21 mouse cellular contexts compared by ENCODE assay signal in the genomic region with DNA sequence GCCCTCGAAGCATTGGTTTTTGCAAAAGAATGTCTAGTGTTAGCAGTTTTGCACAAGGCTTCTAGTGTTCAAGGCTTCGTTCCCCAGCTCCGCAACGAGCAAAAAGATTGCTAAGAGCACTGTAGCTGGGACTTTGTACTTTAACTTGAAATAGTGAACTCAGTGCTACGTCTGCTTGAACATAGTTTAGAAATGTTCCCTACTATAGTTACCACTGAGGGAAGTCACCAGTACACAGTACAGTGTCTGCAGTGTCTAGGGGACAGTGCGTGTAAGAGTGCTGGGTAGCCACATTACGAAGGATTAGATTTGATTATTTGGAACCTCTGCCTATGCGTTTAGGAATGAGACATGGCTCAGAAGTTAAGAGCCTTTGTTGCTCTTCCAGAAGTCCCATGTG.
"Had no signal": no experiment of that assay in that cellular context is flagged by ENCODE, and none has a peak within 500 bp of the region (broad histone marks: within the 10 kb centered on the region; RNA-seq: fewer than 3 reads in every experiment).

No protein-coding gene starts in this region.

- H3K4me2 ChIP-seq: forebrain, embryonic 15.5 days; heart, embryonic 12.5 days; hindbrain, embryonic 13.5 days; hindbrain, embryonic 15.5 days; limb, embryonic 13.5 days; limb, embryonic 15.5 days had no signal

- H3K4me3 ChIP-seq: forebrain, embryonic 15.5 days; heart, embryonic 10.5 days; heart, embryonic 12.5 days; hindbrain, embryonic 13.5 days; hindbrain, embryonic 15.5 days; limb, embryonic 13.5 days; limb, embryonic 15.5 days had no signal

- H3K36me3 ChIP-seq: forebrain, embryonic 15.5 days had no signal

- H3K27me3 ChIP-seq: forebrain, embryonic 15.5 days; heart, embryonic 12.5 days; hindbrain, embryonic 13.5 days; hindbrain, embryonic 15.5 days; limb, embryonic 13.5 days; limb, embryonic 15.5 days had no signal

- ATAC-seq: forebrain, embryonic 15.5 days; forebrain, postnatal 0 days; hindbrain, postnatal 0 days had no signal

- H3K9ac ChIP-seq: forebrain, embryonic 15.5 days; forebrain, postnatal 0 days; heart, embryonic 12.5 days; hindbrain, embryonic 13.5 days; hindbrain, embryonic 15.5 days; limb, embryonic 13.5 days; limb, embryonic 15.5 days; liver, embryonic 14.5 days had no signal

- H3K9me3 ChIP-seq: forebrain, embryonic 15.5 days; heart, embryonic 10.5 days; heart, embryonic 12.5 days; hindbrain, embryonic 13.5 days; hindbrain, embryonic 15.5 days; limb, embryonic 13.5 days; limb, embryonic 15.5 days had no signal

- H3K4me1 ChIP-seq: forebrain, embryonic 15.5 days; hindbrain, embryonic 15.5 days had no signal

- DNase-seq: forebrain, postnatal 0 days; gastrocnemius, postnatal 14 days; gastrocnemius, postnatal 36 days; heart, adult 18-20 months; heart, postnatal 10 days; kidney, adult 11 months; kidney, adult 8-10 months; kidney, postnatal 10 days; kidney, postnatal 25 days; layer of hippocampus, adult 9-11 months; layer of hippocampus, postnatal 36 days; left cerebral cortex, postnatal 4 days had no signal

- H3K27ac ChIP-seq: forebrain, embryonic 15.5 days; heart, embryonic 10.5 days; hindbrain, embryonic 13.5 days; hindbrain, embryonic 15.5 days; hindbrain, postnatal 0 days; limb, embryonic 13.5 days; limb, embryonic 15.5 days; liver, embryonic 14.5 days had no signal
